Mouse (Mus musculus): Measurements from ENCODE around the gene Mup16.
A peak's percentile ranks its signal among the peaks of the same experiment; 100 is the strongest.
"Not testable (repeated sequence)": the region's sequence is repeated elsewhere in the genome, so short reads cannot be mapped to it uniquely, and the experiment has no call there.

Mup16 gene

DNA sequence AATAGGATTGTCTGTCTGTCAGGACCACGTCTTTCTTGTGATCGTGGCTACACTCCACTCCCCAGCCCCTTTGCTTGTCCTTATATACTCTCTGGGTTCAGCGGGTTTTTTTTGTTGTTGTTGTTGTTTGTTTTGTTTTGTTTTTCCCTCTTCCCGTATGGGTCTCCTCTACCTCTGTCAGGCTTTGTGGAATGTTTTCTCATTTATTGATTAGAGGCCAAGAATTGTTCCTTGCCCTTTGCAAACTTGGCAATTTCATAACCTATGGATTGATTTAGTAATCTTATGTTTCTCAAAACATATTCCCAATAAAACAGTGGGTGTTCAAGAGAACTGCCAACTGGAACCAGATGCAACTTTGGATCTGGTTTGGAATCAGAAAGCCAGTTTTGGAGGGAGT lies at the start of gene Mup16:
Gene Mup16 (minus strand): TSS at position 101 of the 400 bp plus-strand sequence.
- DNase-seq, result not testable (repeated sequence)

DNA sequence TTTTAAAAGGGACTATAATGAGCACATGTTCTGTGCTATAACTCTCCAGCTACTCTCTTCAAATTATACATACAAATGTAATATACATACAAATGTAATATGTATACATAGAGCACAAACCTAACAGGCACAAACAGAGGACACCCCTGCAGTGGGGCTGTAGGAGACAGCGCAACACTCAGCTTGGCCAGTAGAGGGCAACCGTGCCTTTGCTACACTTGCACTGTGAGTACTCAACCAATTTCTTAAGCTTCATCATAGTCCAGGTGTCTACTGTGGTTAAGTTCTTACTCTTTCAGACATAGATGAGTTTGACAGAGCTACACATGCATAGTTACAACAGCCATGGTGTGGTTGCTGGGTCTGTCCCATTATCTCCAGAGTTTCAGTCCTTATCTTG lies 36.6 kb upstream of the Mup16 start:
- peak; percentile 2 for DNase-seq

Measured in right cerebral cortex, adult 18-20 months (tissue).